Mouse (Mus musculus): ENCODE results near the gene Lrrc8b.

Lrrc8b gene

GRCm38 (mm10) chr5:105415198-105415791, at the start of gene Lrrc8b:
Gene Lrrc8b (plus strand): TSS chr5:105415775.
- DNase-seq: peak; percentile 89

- DNase-seq: no peak
Observed at GRCm38 (mm10) chr5:105381482-105381881, 34.1 kb upstream of the Lrrc8b start.

- no peak for DNase-seq
Observed at GRCm38 (mm10) chr5:105390346-105390745, 25.2 kb upstream of the Lrrc8b start.

- DNase-seq: no peak
Observed at GRCm38 (mm10) chr5:105393731-105394130, 21.8 kb upstream of the Lrrc8b start.

GRCm38 (mm10) chr5:105395188-105395587, 20.4 kb upstream of the Lrrc8b start:
- no peak for DNase-seq

GRCm38 (mm10) chr5:105398966-105399365, 16.6 kb upstream of the Lrrc8b start:
- DNase-seq: no peak

GRCm38 (mm10) chr5:105399631-105400423, 15.7 kb upstream of the Lrrc8b start:
- DNase-seq: peak; percentile 86

- peak; percentile 77 for DNase-seq
Observed at GRCm38 (mm10) chr5:105400424-105401375, 14.9 kb upstream of the Lrrc8b start.

- no peak for DNase-seq
Observed at GRCm38 (mm10) chr5:105401536-105401935, 14.0 kb upstream of the Lrrc8b start.

- peak; percentile 62 for DNase-seq
Observed at GRCm38 (mm10) chr5:105404961-105405360, 10.6 kb upstream of the Lrrc8b start.

GRCm38 (mm10) chr5:105407661-105408060, 7.9 kb upstream of the Lrrc8b start:
- DNase-seq: no peak

- no peak for DNase-seq
Observed at GRCm38 (mm10) chr5:105409092-105409491, 6.5 kb upstream of the Lrrc8b start.

GRCm38 (mm10) chr5:105410521-105411293, 4.9 kb upstream of the Lrrc8b start:
- DNase-seq: no peak

- no peak for DNase-seq
Observed at GRCm38 (mm10) chr5:105411294-105411570, 4.3 kb upstream of the Lrrc8b start.

GRCm38 (mm10) chr5:105411768-105412167, 3.8 kb upstream of the Lrrc8b start:
- DNase-seq: no peak

- DNase-seq: no peak
Observed at GRCm38 (mm10) chr5:105412634-105413033, 2.9 kb upstream of the Lrrc8b start.

- DNase-seq: no peak
Observed at GRCm38 (mm10) chr5:105414341-105415120, 1.0 kb upstream of the Lrrc8b start.

- no peak for DNase-seq
Observed at GRCm38 (mm10) chr5:105415951-105416675, 538 bp downstream of the Lrrc8b start.

GRCm38 (mm10) chr5:105417217-105417616, 1.6 kb downstream of the Lrrc8b start:
- DNase-seq: no peak

- no peak for DNase-seq
Observed at GRCm38 (mm10) chr5:105418364-105418763, 2.8 kb downstream of the Lrrc8b start.

GRCm38 (mm10) chr5:105418851-105419250, 3.3 kb downstream of the Lrrc8b start:
- DNase-seq: no peak

Measured in layer of hippocampus, adult 9-11 months (tissue).